Mouse (Mus musculus) heart, postnatal 14 days (tissue): Measurements from ENCODE around the gene Trim8. TPM values are rescaled to one million over a fixed set of nuclear protein-coding genes. Genes with fewer than 3 reads are reported as not detected.
A peak's percentile ranks its signal among the peaks of the same experiment; 100 is the strongest.

Source experiments
- DNase-seq, 2 experiments: peaks; one replicate each; pipeline ENCODE4 v3.0.0; 2021 to 2022
- intact Hi-C: fragments of 180-260 bp; cut with DNase I; formaldehyde crosslinking; loops from one replicate; pipeline ENCODE4 v1.15.1; 2025
- total RNA-seq, 2 experiments: library from RNA; stranded (reverse); gene quantifications; 2 replicates each; pipeline ENCODE4 v1.2.3; 2021

The Trim8 gene
- total RNA-seq, 2 experiments from 2014 or later, result 47.6 to 50.0 TPM

- intact Hi-C loops, result no loop called here
- DNase-seq, result peak; percentile 65 to 67
These were observed 16.9 kb downstream of the Trim8 start for GRCm38 (mm10) chr19:46518352-46518787.

- intact Hi-C loops, result no loop called here
- DNase-seq, result no peak
These were observed 17.5 kb downstream of the Trim8 start for GRCm38 (mm10) chr19:46518828-46519621.

GRCm38 (mm10) chr19:46521698-46522097 lies 20.2 kb downstream of the Trim8 start:
- intact Hi-C loops, result loop anchor here (2.0 to 5.0 kb wide), 2 partner anchors 17 to 124 kb away; partner anchors contain the start of genes Actr1a and Sufu
- no peak for DNase-seq

GRCm38 (mm10) chr19:46522433-46523044 lies 21.0 kb downstream of the Trim8 start:
- no peak for DNase-seq
- intact Hi-C loops, result loop anchor here (2.0 to 5.0 kb wide), 2 partner anchors 18 to 125 kb away; partner anchors contain the start of genes Actr1a and Sufu

GRCm38 (mm10) chr19:46523131-46523479 lies 21.6 kb downstream of the Trim8 start:
- DNase-seq, result no peak
- intact Hi-C loops, result loop anchor here (2.0 to 5.0 kb wide), 2 partner anchors 18 to 126 kb away; partner anchors contain the start of genes Actr1a and Sufu

- DNase-seq, result peak; percentile 65 to 68
- intact Hi-C loops, result loop anchor here (2.0 to 5.0 kb wide), 3 partner anchors 13 to 126 kb away; partner anchors contain the start of genes Actr1a and Sufu
These were observed 22.1 kb downstream of the Trim8 start for GRCm38 (mm10) chr19:46523480-46524151.

- intact Hi-C loops, result loop anchor here (2.0 to 5.0 kb wide), 2 partner anchors 13 to 127 kb away; partner anchors contain the start of genes Actr1a and Sufu
These were observed 22.6 kb downstream of the Trim8 start for GRCm38 (mm10) chr19:46524152-46524544.

GRCm38 (mm10) chr19:46524601-46525321 lies 23.3 kb downstream of the Trim8 start:
- intact Hi-C loops, result loop anchor here (2.0 to 5.0 kb wide), 2 partner anchors 14 to 127 kb away; partner anchors contain the start of genes Actr1a and Sufu
- peak; percentile 84 to 87 for DNase-seq

More at GRCm38 (mm10) chr19:46524152-46524544, 22.6 kb downstream of the Trim8 start:
- DNase-seq, result no peak

GRCm38 (mm10) chr19:46525691-46526631 lies 24.5 kb downstream of the Trim8 start:
- intact Hi-C loops, result loop anchor here (2.0 kb wide), 1 partner anchor 15 kb away; no protein-coding TSS in a partner anchor
- DNase-seq, result no peak

- intact Hi-C loops, result loop anchor here (2.0 kb wide), 1 partner anchor 35 kb away; no protein-coding TSS in a partner anchor
- DNase-seq, result no peak
These were observed 26.4 kb downstream of the Trim8 start for GRCm38 (mm10) chr19:46527632-46528528.

GRCm38 (mm10) chr19:46528529-46529213 lies 27.2 kb downstream of the Trim8 start:
- intact Hi-C loops, result loop anchor here (2.0 kb wide), 1 partner anchor 34 kb away; no protein-coding TSS in a partner anchor
- DNase-seq, result peak; percentile 66 to 72

- DNase-seq, result no peak
- intact Hi-C loops, result loop anchor here (2.0 kb wide), 1 partner anchor 33 kb away; no protein-coding TSS in a partner anchor
These were observed 28.3 kb downstream of the Trim8 start for GRCm38 (mm10) chr19:46529601-46530448.

GRCm38 (mm10) chr19:46530449-46530990 lies 29.0 kb downstream of the Trim8 start:
- intact Hi-C loops, result no loop called here

GRCm38 (mm10) chr19:46531071-46532030 lies 29.8 kb downstream of the Trim8 start:
- intact Hi-C loops, result no loop called here
- DNase-seq, result no peak

More at GRCm38 (mm10) chr19:46530449-46530990, 29.0 kb downstream of the Trim8 start:
- no peak for DNase-seq
